Mouse (Mus musculus) heart, embryonic 11.5 days (tissue): ENCODE measurements around the gene Smad5. TPM values are rescaled to one million over a fixed set of nuclear protein-coding genes. Genes with fewer than 3 reads are reported as not detected.

Source experiments
- ATAC-seq: fragments of 200-750 bp; cut with Nextera tagmentation; replicated peaks from 2 replicates; pipeline ENCODE4 v1.8.0; 2017; ENCODE audit warnings: moderate library complexity; ENCODE audit not compliant: insufficient number of reproducible peaks, low FRiP score, low TSS enrichment
- H3K27ac ChIP-seq: fragments of 300-500 bp; sonication (generic); 2 replicates; pipeline ENCODE4 v1.5.1; 2014; ENCODE audit warnings: mild to moderate bottlenecking, low read depth, low read length
- H3K27me3 ChIP-seq: fragments of 300-500 bp; sonication (generic); 2 replicates; pipeline ENCODE4 v1.6.1; 2014; ENCODE audit warnings: mild to moderate bottlenecking, low read length, mixed read lengths; ENCODE audit not compliant: control insufficient read depth, insufficient read depth
- H3K36me3 ChIP-seq: fragments of 300-500 bp; sonication (generic); 2 replicates; pipeline ENCODE4 v1.6.1; 2014; ENCODE audit warnings: mild to moderate bottlenecking, low read length, moderate library complexity, mixed read lengths; ENCODE audit not compliant: control insufficient read depth, insufficient read depth
- H3K4me1 ChIP-seq: fragments of 300-500 bp; sonication (generic); 2 replicates; pipeline ENCODE4 v1.6.1; 2014; ENCODE audit warnings: low read length; ENCODE audit not compliant: control insufficient read depth, insufficient read depth
- H3K4me2 ChIP-seq: fragments of 300-500 bp; sonication (generic); 2 replicates; pipeline ENCODE4 v1.6.1; 2014; ENCODE audit warnings: mild to moderate bottlenecking, moderate library complexity
- H3K4me3 ChIP-seq: fragments of 300-500 bp; sonication (generic); 2 replicates; pipeline ENCODE4 v1.5.1; 2014; ENCODE audit warnings: low read depth, low read length
- H3K9ac ChIP-seq: fragments of 300-500 bp; sonication (generic); 2 replicates; pipeline ENCODE4 v1.6.1; 2014; ENCODE audit warnings: mild to moderate bottlenecking, low read depth, low read length, moderate library complexity
- H3K9me3 ChIP-seq: fragments of 300-500 bp; sonication (generic); replicated peaks from 2 replicates; pipeline ENCODE4 v1.6.1; 2016; ENCODE audit warnings: low read length; ENCODE audit not compliant: control insufficient read depth
- WGBS: fragments of 180-500 bp; shearing (Covaris S2); extraction: QIAGEN DNeasy Blood & Tissue Kit; methylation state at CpG from one replicate; pipeline ENCODE4 v1.1.7; 2014; ENCODE audit not compliant: insufficient replicate concordance; 5-methylcytosine and 5-hydroxymethylcytosine counted together
- polyA plus RNA-seq: library from polyadenylated mRNA; unstranded; fragments of >200 nt; fragmentation: Nextera tagmentation; extraction: Ambion mirVana; gene quantifications from 2 replicates; pipeline ENCODE4 v1.2.1, GENCODE M21; 2014

The Smad5 gene
- polyA plus RNA-seq, 1 experiment from 2014 or later = 25.7 TPM

GRCm38 (mm10) chr13:56707111-56707510 lies 4.3 kb downstream of the Smad5 start:
- no peak for ATAC-seq
- 90% methylated on average over 4 of the region's 4 CpGs for WGBS
- H3K4me3 ChIP-seq = no peak overlapping the region
- H3K9ac ChIP-seq = no peak overlapping the region
- no peak overlapping the region for H3K27ac ChIP-seq
- no peaks in the 10 kb centered on the region for H3K27me3 ChIP-seq
- H3K4me2 ChIP-seq = no peak overlapping the region
- H3K4me1 ChIP-seq = peaks cover 26% of the 10 kb centered on the region
- no peaks in the 10 kb centered on the region for H3K9me3 ChIP-seq
- H3K36me3 ChIP-seq = no peaks in the 10 kb centered on the region

- Histone ChIP-seq H3K27ac (no peak overlapping the region; the same call in 1 of the 2 replicates), H3K4me1 (peaks cover 24% of the 10 kb centered on the region)
- 74% methylated on average over 4 of the region's 4 CpGs for WGBS
Measured at GRCm38 (mm10) chr13:56707606-56708005, 4.8 kb downstream of the Smad5 start.

GRCm38 (mm10) chr13:56710620-56711019 lies 7.8 kb downstream of the Smad5 start:
- Histone ChIP-seq H3K4me2 (no peak overlapping the region), H3K9me3 (no peaks in the 10 kb centered on the region), H3K27ac (no peak overlapping the region), H3K4me3 (no peak overlapping the region), H3K9ac (no peak overlapping the region), H3K4me1 (peaks cover 11% of the 10 kb centered on the region), H3K27me3 (no peaks in the 10 kb centered on the region), H3K36me3 (no peaks in the 10 kb centered on the region)
- ATAC-seq = no peak
- 22% methylated on average over 2 of the region's 2 CpGs for WGBS

More at GRCm38 (mm10) chr13:56707606-56708005, 4.8 kb downstream of the Smad5 start:
- Histone ChIP-seq H3K9ac (no peak overlapping the region), H3K27me3 (no peaks in the 10 kb centered on the region), H3K9me3 (no peaks in the 10 kb centered on the region), H3K4me2 (no peak overlapping the region; the same call in 1 of the 2 replicates), H3K4me3 (no peak overlapping the region), H3K36me3 (no peaks in the 10 kb centered on the region)
- no peak for ATAC-seq

GRCm38 (mm10) chr13:56712221-56712620 lies 9.4 kb downstream of the Smad5 start:
- 93% methylated on average over 2 of the region's 2 CpGs for WGBS
- Histone ChIP-seq H3K9me3 (no peaks in the 10 kb centered on the region), H3K4me3 (no peak overlapping the region), H3K36me3 (no peaks in the 10 kb centered on the region), H3K4me2 (no peak overlapping the region), H3K27me3 (no peaks in the 10 kb centered on the region), H3K9ac (no peak overlapping the region), H3K4me1 (peaks cover 11% of the 10 kb centered on the region), H3K27ac (no peak overlapping the region)
- no peak for ATAC-seq

- Histone ChIP-seq H3K4me2 (no peak overlapping the region), H3K36me3 (peaks cover 19% of the 10 kb centered on the region), H3K27ac (no peak overlapping the region), H3K9ac (no peak overlapping the region), H3K4me3 (no peak overlapping the region), H3K4me1 (peaks cover 6% of the 10 kb centered on the region), H3K9me3 (no peaks in the 10 kb centered on the region), H3K27me3 (no peaks in the 10 kb centered on the region)
- no peak for ATAC-seq
- WGBS = 87% methylated on average over 4 of the region's 4 CpGs
Measured at GRCm38 (mm10) chr13:56726551-56726950, 23.7 kb downstream of the Smad5 start.

- WGBS = 87% methylated on average over 7 of the region's 7 CpGs
Measured at GRCm38 (mm10) chr13:56729046-56729445, 26.2 kb downstream of the Smad5 start.

GRCm38 (mm10) chr13:56734617-56735016 lies 31.8 kb downstream of the Smad5 start:
- Histone ChIP-seq H3K4me1 (peaks cover 12% of the 10 kb centered on the region), H3K4me2 (no peak overlapping the region), H3K4me3 (no peak overlapping the region), H3K9me3 (no peaks in the 10 kb centered on the region), H3K36me3 (peaks cover 32% of the 10 kb centered on the region), H3K27me3 (no peaks in the 10 kb centered on the region), H3K9ac (no peak overlapping the region), H3K27ac (no peak overlapping the region)
- 63% methylated on average over 4 of the region's 4 CpGs for WGBS
- no peak for ATAC-seq

More at GRCm38 (mm10) chr13:56729046-56729445, 26.2 kb downstream of the Smad5 start:
- no peak overlapping the region for H3K4me3 ChIP-seq
- H3K36me3 ChIP-seq = peaks cover 32% of the 10 kb centered on the region
- H3K4me1 ChIP-seq = peaks cover 12% of the 10 kb centered on the region
- no peak overlapping the region for H3K9ac ChIP-seq
- no peaks in the 10 kb centered on the region for H3K27me3 ChIP-seq
- ATAC-seq = no peak
- no peak overlapping the region for H3K27ac ChIP-seq
- H3K9me3 ChIP-seq = no peaks in the 10 kb centered on the region
- no peak overlapping the region for H3K4me2 ChIP-seq

GRCm38 (mm10) chr13:56735212-56735875 lies 32.5 kb downstream of the Smad5 start:
- peaks cover 12% of the 10 kb centered on the region for H3K4me1 ChIP-seq
- no peak overlapping the region for H3K9ac ChIP-seq
- peaks cover 30% of the 10 kb centered on the region for H3K36me3 ChIP-seq
- H3K9me3 ChIP-seq = no peaks in the 10 kb centered on the region
- no peak overlapping the region for H3K4me3 ChIP-seq
- no peak overlapping the region for H3K4me2 ChIP-seq
- 45% methylated on average over 6 of the region's 6 CpGs for WGBS
- no peak for ATAC-seq
- H3K27me3 ChIP-seq = no peaks in the 10 kb centered on the region
- no peak overlapping the region for H3K27ac ChIP-seq

GRCm38 (mm10) chr13:56739556-56739955 lies 36.7 kb downstream of the Smad5 start:
- ATAC-seq = no peak
- Histone ChIP-seq H3K36me3 (peaks cover 13% of the 10 kb centered on the region), H3K9me3 (no peaks in the 10 kb centered on the region), H3K4me2 (no peak overlapping the region), H3K4me1 (no peaks in the 10 kb centered on the region), H3K9ac (no peak overlapping the region), H3K27me3 (no peaks in the 10 kb centered on the region), H3K27ac (no peak overlapping the region), H3K4me3 (no peak overlapping the region)
- 93% methylated on average over 5 of the region's 5 CpGs for WGBS
